Mouse (Mus musculus) hindlimb bud, embryonic 11.5 days (tissue): ENCODE measurements around the gene Fabp3.

Experiments used
- DNase-seq: peaks from one replicate; pipeline ENCODE4 v3.0.0-alpha.2; 2012; ENCODE audit warnings: low read depth, low spot score; ENCODE audit errors: extremely low spot score

Fabp3 gene

DNA sequence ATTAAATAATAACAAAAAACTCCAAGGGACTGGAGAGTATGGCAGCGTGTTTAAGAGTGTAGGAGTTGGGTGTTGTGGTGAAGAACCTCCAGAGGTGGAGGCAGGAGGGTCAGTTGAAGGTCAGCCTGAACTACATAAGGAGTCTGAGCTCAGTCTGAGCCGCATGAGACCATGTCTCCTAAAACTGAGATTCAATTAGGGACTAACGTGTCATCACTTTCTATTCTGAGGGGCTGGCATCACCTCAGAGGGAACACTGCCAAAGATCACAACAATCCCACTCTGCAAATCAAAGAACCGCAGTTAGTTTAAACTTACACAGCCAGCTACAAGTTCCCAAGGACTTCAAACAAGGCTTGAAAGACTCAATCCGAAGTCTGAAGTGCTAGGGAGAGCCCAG, 15.2 kb downstream of the Fabp3 start:
- DNase-seq: no peak

DNA sequence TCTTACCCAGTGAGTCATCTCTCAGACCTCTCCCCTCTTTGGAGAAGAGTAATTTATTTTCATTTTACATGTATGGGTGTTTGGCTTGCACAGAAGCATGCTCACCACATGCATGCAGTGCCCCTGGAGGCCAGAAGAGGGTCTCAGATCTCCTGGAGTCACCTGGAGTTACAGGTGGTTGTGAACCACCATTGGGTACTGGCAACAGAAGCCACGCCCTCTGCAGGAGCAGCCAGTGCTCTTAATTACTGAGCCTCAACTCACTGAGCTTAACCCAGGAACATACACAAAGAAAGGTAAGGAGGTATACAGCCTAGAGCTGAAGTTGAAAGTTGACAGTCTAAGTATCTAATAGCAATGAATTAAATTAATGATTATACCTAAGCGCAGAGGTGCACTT, 17.1 kb downstream of the Fabp3 start:
- no peak for DNase-seq

DNA sequence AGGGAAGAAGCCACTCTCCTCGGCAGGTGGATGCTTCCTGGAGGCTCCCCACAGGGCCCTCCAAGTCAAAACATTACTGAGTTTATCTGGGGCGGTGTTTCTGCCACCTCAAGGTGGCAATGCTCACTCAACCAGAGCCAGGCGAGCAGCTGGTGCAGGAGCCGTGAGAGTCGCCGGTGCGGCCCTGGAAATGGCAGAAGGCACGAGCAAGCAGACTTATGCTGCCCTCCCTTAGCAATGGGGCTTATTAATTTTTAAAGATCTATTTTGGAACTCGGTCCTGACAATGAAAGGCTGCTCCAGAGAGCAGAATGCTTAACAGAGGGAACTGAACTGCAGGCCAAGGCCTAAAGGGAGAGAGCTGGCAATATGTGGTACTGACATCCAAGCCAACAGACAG, 19.0 kb downstream of the Fabp3 start:
- DNase-seq: no peak

GRCm38 (mm10) chr4:130335867-130336266, 27.5 kb downstream of the Fabp3 start:
- DNase-seq: no peak

DNA sequence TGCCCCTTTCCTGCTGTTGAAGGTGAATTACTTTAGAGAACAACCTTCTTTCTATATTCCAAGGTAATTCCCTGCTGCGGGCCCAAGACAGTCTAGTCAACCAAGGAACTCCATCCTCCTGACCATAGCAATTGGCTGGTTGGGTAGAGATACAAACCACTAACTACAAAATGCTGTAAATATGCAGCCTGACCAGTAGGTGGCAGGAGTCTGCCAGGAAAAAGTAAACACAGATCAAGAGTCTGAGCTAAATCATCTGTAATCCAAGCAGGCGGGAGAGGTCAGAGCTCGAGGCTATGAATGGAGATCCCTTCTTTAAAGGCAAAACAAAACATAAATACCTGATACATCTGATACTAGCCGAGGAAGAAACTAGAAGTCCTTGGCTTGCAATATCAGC, 33.3 kb downstream of the Fabp3 start:
- peak; percentile 42 for DNase-seq

GRCm38 (mm10) chr4:130349666-130350065, 41.3 kb downstream of the Fabp3 start:
- no peak for DNase-seq

- no peak for DNase-seq
Observed at GRCm38 (mm10) chr4:130350690-130351422, 42.5 kb downstream of the Fabp3 start.

- DNase-seq: no peak
Observed at GRCm38 (mm10) chr4:130352588-130352987, 44.2 kb downstream of the Fabp3 start.

DNA sequence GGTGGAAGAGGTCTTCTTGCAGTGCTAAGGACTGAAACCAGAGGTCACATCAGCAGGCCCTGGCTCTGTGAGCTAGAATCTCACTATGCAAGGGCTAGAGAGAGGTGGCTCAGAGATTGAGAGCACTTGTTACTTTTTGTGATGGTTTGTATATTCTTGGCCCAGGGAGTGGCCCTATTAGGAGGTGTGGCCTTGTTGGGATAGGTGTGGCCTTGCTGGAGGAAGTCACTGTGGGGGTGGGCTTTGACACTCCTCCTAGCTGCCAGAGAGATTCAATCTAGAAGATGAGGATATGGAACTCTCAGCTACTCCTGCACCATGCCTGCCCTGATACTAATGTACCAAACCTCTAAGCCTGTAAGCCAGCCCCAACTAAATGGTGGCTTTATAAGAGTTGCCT, 49.6 kb downstream of the Fabp3 start:
- no peak for DNase-seq

DNA sequence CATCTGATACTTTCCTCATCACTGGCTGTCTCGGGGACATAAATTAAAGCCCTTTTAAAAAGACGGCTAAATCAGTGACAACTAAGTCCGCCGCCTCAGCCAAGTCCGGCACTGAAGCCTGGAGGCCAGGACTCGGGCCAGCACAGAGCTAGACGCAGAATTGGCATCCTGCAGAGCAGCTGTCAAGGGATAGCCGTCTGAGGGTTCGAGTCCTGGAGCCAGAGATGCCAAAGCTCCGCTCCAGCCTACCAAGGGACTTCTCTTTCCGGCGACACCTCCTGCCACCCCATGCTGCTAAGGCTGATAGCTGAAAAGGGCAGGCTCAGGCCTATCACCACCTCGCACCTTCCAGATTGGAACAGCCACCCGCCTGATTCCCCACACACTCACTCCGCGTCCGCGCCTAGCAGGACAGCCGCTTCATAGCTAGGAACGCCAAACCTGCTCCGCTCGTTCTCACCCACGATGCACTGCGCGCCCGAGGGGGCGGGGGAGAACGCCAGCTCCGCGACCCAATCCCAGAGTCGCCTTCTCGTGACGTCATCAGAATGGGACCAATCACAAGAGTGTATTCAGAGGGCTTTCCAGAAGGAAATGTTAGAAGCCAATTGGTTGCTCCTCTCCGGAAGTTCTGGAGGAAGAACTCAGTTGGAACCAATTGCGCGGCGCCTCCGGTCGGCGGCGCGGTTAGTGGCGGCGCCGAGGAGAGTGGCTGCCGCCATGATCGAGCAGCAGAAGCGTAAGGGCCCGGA, 51.3 kb downstream of the Fabp3 start, which contains the start of the genes Zcchc17 and Snrnp40:
Gene Zcchc17 (minus strand): TSS at position 458 of the 752 bp plus-strand sequence.
Gene Snrnp40 (plus strand): TSS at position 647 of the 752 bp plus-strand sequence.
- peak; percentile 100 for DNase-seq

DNA sequence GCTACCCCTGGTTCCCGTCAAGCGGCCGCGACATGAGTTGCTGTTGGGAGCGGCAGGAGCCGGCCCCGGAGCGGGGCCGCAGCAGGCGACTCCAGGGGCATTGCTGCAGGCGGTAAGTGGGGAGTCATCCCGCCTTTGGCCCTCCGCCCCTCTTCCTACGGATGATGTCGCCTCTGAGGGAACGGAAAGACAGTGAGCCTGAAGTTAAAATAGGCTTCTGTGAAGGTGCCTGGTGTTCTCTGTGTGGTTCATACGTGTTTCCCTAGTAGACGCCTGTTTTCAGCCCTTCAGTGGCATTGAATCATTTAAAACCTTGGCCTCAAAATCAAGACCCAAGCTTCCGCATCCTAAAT, 51.8 kb downstream of the Fabp3 start:
- no peak for DNase-seq
